Mouse (Mus musculus) lung, postnatal 25 days (tissue): Measurements from ENCODE around the gene Zfp658.
A peak's percentile ranks its signal among the peaks of the same experiment; 100 is the strongest.

Source experiments
- DNase-seq: peaks from one replicate; pipeline ENCODE4 v3.0.0; 2022; ENCODE audit warnings: low spot score

Gene Zfp658

DNA sequence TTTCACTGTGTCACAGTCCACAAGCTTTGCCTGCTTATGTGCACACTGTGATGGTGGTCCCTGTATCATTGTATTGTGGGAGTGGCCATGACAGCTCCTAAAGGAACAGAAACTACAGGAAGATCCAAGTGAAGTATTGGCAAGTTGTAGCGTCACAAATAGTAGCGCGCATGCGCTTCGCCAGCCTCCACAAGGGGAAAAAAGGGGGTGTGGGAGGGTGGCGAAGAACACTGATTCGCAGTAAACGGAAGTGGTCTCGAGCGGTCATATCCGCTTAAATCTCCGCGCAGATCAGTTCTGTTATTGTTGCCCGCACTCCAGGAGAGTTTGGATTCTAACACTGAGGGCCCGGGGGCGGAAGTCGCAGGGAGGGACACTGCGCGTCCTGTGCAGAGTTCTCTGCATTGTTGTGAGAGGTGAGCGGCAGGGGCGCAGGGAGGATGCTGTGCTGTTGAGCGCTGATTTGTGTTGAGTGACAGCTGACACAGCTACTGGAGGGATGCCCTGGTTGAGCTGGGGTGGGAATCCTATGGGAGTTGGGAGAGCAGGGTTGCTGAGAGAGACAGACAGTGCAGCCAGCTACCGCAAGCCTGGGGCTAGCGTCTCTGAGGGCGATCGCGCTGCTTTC is at the start of gene Zfp658:
Gene Zfp658, plus strand, starts transcription at position 251 of the 628 bp plus-strand sequence.
- DNase-seq: peak; percentile 88

DNA sequence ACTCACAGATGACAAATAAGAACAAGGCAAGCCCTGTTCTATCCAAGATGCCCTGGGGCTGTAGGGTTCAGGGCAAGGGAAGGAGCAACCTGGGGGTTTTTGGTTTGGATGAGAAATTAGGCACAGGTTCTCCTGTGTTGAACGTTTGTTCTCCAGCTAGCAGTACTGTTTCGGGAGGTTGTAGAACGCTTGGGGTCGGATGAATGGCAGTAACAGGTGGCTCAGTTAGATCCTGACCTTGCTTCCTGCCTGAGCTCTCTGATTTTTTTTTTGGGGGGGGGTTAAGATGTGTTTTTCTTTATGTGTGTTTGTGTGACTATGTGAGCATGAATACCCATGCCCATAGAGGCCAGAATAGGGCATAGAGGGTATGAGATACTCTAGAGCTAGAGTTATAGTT is 49.5 kb upstream of the Zfp658 start:
- no peak for DNase-seq

DNA sequence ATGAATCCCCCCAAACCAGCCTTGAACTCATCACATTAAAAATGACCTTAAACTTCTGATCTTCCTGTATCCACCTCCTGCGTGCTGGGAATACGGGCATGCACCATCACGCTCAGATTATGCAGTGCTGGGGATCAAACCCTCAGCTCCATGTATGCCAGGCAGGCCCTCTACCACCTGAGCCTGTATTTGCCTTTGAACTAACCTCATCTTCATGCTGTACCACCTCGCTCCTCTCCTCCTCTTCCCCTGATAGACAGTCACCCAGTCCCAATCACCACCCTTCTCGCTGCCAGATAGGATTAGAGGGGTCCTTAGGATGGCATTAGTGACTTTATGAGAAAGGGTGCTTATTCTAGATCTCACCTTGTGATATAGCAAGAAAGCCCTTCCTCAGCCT is 47.0 kb upstream of the Zfp658 start:
- no peak for DNase-seq

DNA sequence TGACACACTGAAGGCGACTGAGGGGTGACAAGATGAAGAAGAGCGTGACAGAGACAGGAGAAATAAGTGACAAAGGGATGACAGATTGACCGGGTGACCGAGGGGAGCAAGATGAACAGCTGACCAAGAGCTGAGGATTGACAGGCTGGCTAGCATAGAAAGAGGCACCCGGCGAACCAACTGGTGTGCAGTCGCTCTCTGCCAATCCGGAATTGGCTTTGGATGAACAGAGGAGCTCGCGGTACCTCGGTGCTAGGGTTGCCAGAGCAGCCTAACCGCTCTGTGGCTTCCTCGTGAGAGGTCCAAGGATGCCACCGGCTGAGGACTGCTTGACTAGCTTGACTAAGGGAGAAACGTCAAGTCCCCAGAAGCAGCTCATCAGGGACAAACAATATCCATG is 43.7 kb upstream of the Zfp658 start:
- DNase-seq: no peak

DNA sequence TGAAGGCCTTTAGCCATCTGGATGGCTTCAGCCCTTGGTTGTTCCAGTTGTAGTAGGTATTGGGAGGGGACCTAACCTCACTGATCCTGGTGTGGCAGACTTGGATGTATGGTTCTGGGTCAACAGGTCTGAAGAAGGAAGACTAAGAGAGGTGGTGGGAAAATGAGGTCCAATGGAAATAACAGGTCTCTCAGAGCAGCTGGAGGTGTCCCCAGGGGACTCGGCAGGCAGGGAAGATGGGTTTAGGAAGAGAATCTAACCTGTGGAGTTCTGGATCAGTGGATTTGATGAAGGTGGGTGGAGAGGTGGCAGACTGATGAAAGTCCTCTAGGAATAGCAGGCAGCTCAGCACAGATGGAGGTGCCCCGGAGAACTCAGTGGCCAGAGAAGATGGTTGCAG is 39.3 kb upstream of the Zfp658 start:
- no peak for DNase-seq

GRCm38 (mm10) chr7:43525313-43525712 is 36.7 kb upstream of the Zfp658 start:
- DNase-seq: no peak

DNA sequence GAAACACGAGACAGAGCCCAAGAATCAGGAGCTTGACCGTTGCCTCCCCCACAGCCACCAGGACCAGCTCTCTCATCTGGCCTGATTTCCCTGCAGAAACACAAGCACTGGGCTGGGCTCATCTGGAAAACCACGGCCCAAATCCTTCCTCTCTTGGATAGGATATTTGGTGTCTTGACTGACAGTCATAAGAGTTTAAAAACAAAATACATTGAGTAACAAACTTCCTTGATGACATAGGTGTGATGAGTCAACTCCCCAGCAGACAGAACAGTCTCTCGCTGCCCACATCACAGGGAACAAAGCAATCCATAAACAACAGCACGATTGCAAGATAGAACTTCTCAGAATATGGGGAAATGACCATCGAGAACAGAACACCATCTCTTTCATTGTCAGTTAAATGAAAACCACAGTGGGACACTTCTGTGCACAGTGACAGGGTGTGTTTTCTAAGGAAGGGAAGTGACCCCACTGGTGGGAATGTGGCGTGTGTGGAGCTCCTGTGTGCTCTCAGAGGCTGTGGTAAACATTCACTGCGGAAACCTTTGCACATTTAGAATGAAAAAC is 31.8 kb upstream of the Zfp658 start:
- DNase-seq: peak; percentile 37

- DNase-seq: peak; percentile 42
These were observed 29.0 kb upstream of the Zfp658 start for GRCm38 (mm10) chr7:43532936-43533505.

GRCm38 (mm10) chr7:43538524-43538923 is 23.5 kb upstream of the Zfp658 start:
- DNase-seq: no peak

DNA sequence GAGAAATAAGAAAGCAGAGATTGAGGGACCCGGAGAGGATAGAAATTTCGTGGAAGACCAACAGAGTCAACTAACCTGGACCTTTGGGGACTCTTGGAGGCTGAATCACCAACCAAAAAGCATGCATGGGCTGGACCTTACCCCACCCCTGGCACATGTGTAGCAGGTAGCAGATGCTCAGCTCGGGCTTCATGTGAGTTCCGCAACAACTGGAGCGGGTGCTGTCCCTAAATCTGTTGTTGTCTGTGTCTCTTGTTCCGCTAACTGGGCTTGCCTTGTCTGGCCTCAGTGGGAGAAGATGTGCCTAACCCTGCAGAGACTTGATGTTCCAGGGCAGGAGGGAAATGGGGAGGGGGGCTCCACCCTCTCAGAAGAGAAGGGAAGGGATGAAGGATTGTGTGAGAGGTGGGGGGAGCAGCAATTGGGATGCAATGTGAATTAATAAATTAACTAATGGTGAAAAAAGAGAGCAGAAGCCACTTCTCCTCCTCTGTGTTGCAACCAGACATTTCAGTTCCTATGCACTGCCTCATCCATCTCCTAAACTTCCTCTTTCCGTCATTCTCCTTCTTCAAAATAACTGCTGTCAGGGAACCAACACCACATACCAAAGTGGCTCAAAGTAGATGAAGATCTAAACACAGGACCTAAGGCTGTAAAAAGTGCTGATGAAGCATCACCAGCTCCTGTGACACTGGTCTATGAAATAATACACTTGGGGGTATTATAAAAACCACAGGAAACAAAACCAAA is 17.7 kb upstream of the Zfp658 start, which contains the start of gene Cd33:
Gene Cd33, minus strand, starts transcription at position 204 of the 753 bp plus-strand sequence.
- DNase-seq: peak; percentile 23

DNA sequence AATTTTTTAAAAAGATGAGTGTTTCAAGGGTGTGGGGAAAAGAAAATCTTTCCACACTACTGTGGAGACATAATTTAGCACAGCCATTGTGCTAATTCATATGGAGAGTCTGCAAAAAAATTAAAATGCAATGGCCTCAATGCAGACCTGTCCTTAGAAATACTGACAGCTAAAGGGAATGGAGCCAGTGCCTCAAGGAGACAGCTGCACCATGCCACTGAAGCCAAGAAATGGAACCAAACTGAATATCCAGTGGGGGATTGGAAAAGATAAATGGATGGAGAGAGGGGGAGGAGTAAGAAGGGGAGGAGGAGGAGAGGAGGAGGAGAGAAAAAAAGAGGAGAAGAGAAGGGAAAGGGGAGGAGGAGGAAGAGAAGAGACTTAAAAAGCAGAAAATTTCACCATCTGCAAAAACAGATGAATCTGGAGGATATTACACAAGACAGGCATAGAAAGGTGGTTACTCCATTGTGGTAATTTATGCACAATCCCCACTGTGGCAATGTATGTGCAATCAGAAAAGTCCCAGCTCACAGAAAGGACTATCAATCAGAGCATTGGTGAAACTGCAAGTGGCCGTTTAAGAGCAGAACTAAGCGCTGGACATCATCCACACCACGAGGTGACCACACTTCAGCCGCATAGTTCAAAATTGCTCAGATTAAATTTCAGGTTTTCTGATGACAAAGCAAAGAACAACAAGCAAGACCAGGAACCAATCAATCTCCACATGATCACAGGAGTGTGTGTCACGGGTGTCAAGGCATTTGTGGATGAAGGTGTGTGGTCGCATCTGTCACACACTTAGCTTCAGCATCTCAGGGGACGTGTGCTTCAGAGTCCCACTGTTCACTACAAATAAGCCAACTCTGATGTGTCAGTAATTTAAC is 16.2 kb upstream of the Zfp658 start:
- DNase-seq: peak; percentile 29

DNA sequence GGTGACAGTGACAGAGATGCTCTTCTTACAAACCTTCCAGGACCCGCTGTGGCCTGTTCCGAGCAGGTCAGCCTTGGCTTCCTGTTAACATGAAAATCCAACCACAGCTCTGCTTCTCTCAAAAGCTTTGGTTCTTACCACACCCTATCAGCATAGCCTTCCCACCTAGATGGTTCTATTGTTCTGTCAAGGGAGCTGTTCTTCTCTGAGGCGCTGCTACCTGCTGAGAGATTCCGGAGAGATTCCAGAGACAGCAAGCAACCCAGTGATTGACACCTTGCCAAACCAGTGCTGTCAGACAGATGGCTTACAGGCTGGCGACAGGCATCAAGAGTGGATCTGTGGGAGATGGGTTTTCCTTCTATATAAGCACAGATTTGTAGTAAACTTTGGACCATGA is 14.4 kb upstream of the Zfp658 start:
- no peak for DNase-seq

- no peak for DNase-seq
These were observed 13.8 kb upstream of the Zfp658 start for GRCm38 (mm10) chr7:43548206-43548605.

GRCm38 (mm10) chr7:43553153-43553552 is 8.9 kb upstream of the Zfp658 start:
- no peak for DNase-seq

DNA sequence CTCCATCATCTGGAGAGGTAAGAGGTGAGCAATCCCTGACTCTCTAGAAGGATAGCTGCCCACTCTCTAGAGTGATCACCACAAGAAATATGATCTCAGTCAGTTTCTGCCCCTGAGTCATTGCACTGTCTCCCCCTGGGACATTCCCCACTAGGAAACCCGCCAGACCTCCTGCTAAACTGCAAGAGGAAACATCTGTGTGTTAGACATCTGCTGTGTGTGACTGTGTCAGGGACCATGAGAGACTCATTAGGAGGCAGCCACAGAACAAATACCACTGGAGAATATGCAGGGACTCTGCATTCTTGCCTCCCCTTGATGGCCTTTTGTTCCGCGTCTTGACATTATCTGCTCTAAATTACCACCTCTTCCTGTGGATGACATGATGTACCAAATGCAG is 7.5 kb upstream of the Zfp658 start:
- no peak for DNase-seq

DNA sequence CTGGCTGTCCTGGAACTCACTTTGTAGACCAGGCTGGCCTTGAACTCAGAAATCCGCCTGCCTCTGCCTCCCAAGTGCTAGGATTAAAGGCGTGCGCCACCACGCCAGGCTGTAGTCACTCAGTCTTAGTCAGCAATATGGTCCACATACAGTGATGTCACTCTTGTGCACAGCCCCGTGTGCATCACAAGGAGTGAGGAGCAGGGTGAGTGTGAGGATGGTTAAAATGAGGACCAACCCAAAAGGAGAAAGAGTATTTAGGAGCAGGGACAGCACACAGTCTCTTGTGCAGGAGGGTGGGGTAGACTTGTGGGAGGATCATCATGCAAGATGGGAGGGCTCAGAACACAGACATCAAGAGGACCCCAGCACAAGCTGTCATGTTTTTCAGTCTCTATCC is 6.7 kb upstream of the Zfp658 start:
- DNase-seq: no peak

DNA sequence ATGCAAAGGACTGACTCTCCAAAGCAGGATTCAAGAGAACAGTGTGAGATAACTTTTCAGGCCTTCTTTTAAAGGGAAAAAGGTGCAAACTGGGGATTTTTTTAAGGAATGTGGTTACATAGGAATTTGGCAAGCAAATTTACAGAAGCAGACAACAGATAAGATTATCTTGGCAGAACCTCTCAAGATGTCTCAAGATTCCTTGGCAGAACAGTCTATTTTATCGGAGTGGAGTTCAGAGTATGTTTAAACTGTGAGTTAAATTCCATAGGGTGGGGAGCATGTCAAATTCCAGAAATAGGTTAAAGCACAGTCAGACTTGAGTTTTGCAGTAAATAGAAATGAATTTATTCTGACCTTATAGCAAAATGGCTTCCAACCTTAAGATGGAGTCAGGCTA is 5.2 kb upstream of the Zfp658 start:
- DNase-seq: no peak

DNA sequence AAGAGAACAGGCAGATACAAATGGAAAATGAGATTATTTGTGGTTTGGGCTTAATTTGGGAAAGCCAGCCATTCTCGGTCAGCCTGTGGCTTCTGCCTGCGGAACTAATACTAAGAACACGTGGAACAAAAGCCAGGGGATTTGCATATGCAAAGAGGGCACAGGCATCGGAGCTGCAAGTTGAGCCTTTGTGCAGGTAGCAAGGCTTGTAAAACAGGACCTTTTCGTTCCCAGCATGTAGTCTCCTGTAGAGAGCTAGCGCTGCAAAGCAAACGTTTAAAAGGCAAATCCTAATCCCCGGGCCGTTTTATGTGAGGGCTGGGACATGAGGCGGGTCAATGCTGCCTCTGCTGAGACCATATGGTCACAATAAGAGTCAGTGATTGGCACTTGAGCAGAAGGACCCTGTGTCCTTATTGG is 605 bp downstream of the Zfp658 start:
- peak; percentile 25 for DNase-seq

DNA sequence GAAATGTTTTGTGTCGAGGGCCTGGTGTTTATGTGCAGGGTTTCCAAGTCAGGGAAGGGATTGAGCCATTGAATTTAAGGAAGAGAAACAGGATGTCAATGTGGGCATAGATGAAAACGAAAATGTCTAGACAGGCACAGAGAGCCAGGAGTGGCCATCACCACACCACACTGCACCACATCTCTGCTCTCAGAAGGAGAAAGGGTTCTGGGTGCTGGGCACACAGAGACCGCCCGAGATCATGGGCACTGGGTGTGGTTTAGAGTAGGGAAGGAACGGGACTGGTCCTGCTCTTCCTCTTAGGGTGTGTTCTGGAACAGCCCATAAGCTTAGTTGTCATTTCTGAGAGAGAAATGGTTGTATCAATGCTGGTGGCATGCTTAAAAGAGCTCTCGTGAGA is 1.2 kb downstream of the Zfp658 start:
- no peak for DNase-seq

DNA sequence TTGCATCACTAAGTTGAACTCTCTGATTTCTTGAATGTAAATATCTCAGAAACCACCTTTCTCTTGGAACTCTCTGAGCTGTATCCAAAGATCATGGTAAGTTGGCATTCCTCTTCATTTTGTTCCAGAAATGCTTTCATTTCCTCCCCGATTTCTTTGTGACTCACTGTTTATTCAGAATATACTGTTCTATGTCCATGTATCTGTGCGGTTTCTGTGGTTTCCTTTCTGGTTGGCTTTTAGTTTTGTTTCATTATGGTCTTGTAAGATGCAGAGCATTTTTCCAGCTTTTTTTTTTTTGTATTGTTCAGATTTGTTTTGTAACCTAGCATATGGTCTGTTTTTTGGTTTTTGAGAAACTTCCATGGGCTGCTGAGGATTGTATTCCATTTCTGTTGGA is 9.2 kb downstream of the Zfp658 start:
- no peak for DNase-seq

DNA sequence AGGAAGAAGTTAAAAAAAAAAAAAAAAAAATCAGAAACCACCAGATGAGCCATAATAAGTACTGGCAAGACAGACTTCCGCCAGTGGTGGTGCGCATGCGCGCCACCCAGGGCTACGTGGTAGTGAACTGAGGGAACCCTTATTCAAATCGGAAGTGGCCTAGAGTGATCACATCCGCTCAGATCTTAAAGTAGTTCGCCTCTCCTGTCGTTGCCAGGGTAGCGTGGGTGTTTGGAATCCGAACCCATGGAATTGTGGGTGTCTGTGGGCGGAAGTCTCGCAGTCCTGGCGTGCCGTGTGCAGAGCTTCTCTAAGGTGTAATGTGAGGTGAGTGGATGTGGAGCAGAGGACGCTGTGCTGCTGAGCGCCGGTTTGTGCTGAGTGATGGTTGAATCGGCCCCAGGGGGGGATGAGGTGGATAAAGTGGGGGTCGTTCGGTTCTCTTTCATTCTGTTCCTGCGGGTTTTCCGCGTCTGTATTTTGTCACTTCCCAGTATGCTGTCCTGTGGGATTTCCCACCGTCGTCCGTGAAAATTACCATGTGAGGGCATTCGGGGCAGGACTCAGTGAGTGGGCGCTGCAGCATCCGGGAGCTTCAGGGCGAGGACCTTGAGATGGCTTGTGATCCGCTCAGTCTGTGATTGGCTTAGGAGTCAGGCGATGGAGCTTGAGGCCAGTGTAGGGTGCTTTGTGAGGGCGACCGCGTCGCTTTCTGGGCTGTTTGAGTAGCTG is 17.6 kb downstream of the Zfp658 start, which contains the start of gene Zfp719:
Gene Zfp719, plus strand, starts transcription at position 171 of the 732 bp plus-strand sequence.
- peak; percentile 96 for DNase-seq
